Mouse (Mus musculus) embryonic fibroblast, embryonic 13.5 days (primary cell): ENCODE data around the gene Rab13.

Experiments
- CTCF ChIP-seq: IDR thresholded peaks from 2 replicates; pipeline ENCODE4 v1.5.1; 2011; ENCODE audit warnings: mild to moderate bottlenecking, control low read depth, low read length, moderate library complexity, borderline replicate concordance; ENCODE audit not compliant: insufficient read depth
- POLR2A ChIP-seq: IDR thresholded peaks from 2 replicates; pipeline ENCODE4 v1.6.1; 2011; ENCODE audit warnings: low read depth, mild to moderate bottlenecking, control low read depth, low read length, moderate library complexity

DNA sequence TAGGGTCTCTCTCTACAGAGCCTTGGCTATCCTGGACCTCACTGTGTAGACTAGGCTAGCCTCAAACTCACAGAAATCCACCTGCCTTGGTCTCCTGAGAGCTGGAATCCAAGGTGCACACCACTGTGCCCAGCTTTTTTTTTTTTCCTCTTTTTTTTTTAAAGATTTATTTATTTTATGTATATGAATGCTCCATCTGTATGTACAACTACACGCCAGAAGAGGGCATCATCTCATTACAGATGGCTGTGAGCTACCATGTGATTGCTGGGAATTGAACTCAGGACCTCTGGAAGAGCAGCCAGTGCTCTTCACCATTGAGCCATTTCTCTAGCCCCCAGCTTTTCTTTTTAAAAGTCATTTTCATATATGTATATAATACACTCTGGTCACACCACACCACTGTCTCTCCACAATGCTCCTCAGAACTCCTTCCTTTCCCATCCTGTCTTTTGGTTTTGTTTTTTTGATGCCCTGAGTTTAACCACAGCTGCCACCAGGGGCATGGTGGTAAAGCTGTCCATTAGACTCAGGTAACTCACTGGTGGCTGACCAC is 2.4 kb downstream of the Rab13 start:
- TF ChIP-seq CTCF (no peak), POLR2A (no peak)
